Mouse (Mus musculus) CD4-positive naive resting alpha-beta T cell, adult 57 days (primary cell): ENCODE data around the gene Pbld2. TPM values are rescaled to one million over a fixed set of nuclear protein-coding genes. Genes with fewer than 3 reads are reported as not detected.

Source experiments
- total RNA-seq: library from RNA; stranded (reverse); gene quantifications from one replicate; pipeline ENCODE4 v1.2.4, GENCODE M21; 2023

Gene Pbld2
- 2.3 TPM for total RNA-seq

DNA sequence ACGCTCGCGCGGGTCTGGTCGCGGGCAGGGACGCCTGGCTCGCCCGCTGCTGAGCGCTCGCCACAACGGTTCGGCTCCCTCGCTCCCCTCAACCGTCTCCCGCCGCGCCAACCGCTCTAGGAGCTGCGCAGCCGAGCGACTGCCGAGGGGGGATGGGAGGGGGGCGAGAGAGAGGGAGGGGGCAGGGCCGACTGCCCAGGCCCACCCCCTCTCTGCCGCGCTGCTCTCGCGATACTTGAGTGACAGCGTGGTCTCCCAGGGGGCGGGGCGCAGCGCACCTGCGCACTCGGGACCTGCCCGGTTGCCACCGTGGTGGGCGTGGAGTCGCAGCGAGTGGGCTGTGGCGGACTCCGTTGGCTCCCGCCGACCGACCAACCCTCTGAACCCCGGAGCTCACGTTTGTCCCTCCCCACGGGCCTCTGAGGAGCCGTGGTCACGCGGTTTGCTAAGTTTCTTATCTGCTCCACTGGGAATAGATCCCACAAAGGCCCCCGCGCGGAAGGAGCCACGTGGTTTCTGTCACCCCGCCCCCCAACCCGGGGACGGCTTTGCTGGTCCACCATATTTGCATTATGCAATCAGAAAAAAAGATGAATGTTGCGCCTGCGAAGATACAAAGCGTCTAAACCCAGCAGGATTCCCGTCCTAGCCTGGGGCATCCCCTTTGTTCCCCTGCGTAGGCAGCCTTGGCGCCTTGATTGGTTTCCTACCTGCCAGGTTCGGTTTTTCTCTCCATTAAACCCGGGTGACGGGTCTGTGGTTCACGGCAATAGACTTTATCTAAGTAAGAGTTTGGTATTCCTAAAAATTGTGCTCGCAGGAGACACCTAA lies at the start of gene Pbld2, which contains the start of gene Hnrnph3:
TSS of gene Pbld2 (plus strand) at position 567 of the 831 bp plus-strand sequence.
TSS of gene Hnrnph3 (minus strand) at position 469 of the 831 bp plus-strand sequence.

GRCm38 (mm10) chr10:62980039-62980954 lies 43.8 kb upstream of the Pbld2 start, which contains the start of gene Rufy2:
Gene Rufy2 (plus strand): TSS chr10:62980223.

GRCm38 (mm10) chr10:63059862-63060261 lies 35.7 kb downstream of the Pbld2 start, which contains the start of gene Pbld1:
Gene Pbld1 (plus strand): TSS chr10:63060162.

GRCm38 (mm10) chr10:63099521-63099920 lies 75.4 kb downstream of the Pbld2 start, which contains the start of gene Atoh7:
Gene Atoh7 (plus strand): TSS chr10:63099651.

Other genes with a start within 250 kb of the Pbld2 start
- 130 TPM for gene Ccar1, start 232.0 kb upstream of the Pbld2 start, total RNA-seq
- 28.6 TPM for gene Tet1, start 115.3 kb upstream of the Pbld2 start, total RNA-seq
- 9.8 TPM for gene Slc25a16, start 103.7 kb upstream of the Pbld2 start, total RNA-seq
- 0.53 TPM for gene Dna2, start 77.3 kb upstream of the Pbld2 start, total RNA-seq
- 46.1 TPM for gene Rufy2, start 44.1 kb upstream of the Pbld2 start, total RNA-seq
- 85.5 TPM for gene Hnrnph3, start 98 bp upstream of the Pbld2 start, total RNA-seq
- not detected for gene Pbld1, start 35.8 kb downstream of the Pbld2 start, total RNA-seq
- not detected for gene Atoh7, start 75.3 kb downstream of the Pbld2 start, total RNA-seq
- gene Mypn, start 179.6 kb downstream of the Pbld2 start, total RNA-seq: not detected
- 168 TPM for gene Herc4, start 219.5 kb downstream of the Pbld2 start, total RNA-seq